Mouse (Mus musculus) heart, embryonic 14.5 days (tissue): ENCODE results near the gene Rerg. TPM values are rescaled to one million over a fixed set of nuclear protein-coding genes. Genes with fewer than 3 reads are reported as not detected.
A peak's percentile ranks its signal among the peaks of the same experiment; 100 is the strongest.

Experiments
- ATAC-seq: fragments of 200-750 bp; cut with Nextera tagmentation; 2 replicates; pipeline ENCODE4 v1.8.0; 2017; ENCODE audit warnings: low read depth, moderate TSS enrichment; ENCODE audit not compliant: insufficient number of reproducible peaks, insufficient read depth, low FRiP score
- H3K27ac ChIP-seq, 2 experiments: fragments of 200-500 bp in 1 of 2; fragments of 300-500 bp in 1 of 2; sonication (generic) in 1 of 2; replicated peaks in 1 of 2; 2 replicates each; pipeline ENCODE4 v1.5.1; 2012 to 2014; ENCODE audit warnings: low read depth in 2 of 2, low read length in 2 of 2, control low read depth in 1 of 2, mild to moderate bottlenecking in 1 of 2, mixed read lengths in 1 of 2; ENCODE audit not compliant: control insufficient read depth in 1 of 2, insufficient read depth in 1 of 2
- H3K27me3 ChIP-seq: fragments of 300-500 bp; sonication (generic); 2 replicates; pipeline ENCODE4 v1.6.1; 2014; ENCODE audit warnings: mild to moderate bottlenecking, low read length, control low read depth; ENCODE audit not compliant: control insufficient read depth, insufficient read depth
- H3K36me3 ChIP-seq: fragments of 300-500 bp; sonication (generic); 2 replicates; pipeline ENCODE4 v1.6.1; 2014; ENCODE audit warnings: mild to moderate bottlenecking, control low read depth, low read length, mixed read lengths; ENCODE audit not compliant: control insufficient read depth, insufficient read depth
- H3K4me1 ChIP-seq, 2 experiments: fragments of 200-500 bp in 1 of 2; fragments of 300-500 bp in 1 of 2; sonication (generic) in 1 of 2; 2 replicates each; pipeline ENCODE4 v1.6.1; 2012 to 2014; ENCODE audit warnings: low read length in 2 of 2, control low read depth in 1 of 2, mixed read lengths in 1 of 2; ENCODE audit not compliant: control insufficient read depth in 2 of 2, insufficient read depth in 2 of 2
- H3K4me2 ChIP-seq: fragments of 300-500 bp; sonication (generic); 2 replicates; pipeline ENCODE4 v1.6.1; 2014; ENCODE audit warnings: mild to moderate bottlenecking, low read length
- H3K4me3 ChIP-seq, 2 experiments: fragments of 200-500 bp in 1 of 2; fragments of 300-500 bp in 1 of 2; sonication (generic) in 1 of 2; 2 replicates each; pipeline ENCODE4 v1.5.1; 2012 to 2014; ENCODE audit warnings: low read length in 2 of 2, mild to moderate bottlenecking in 2 of 2, control low read depth in 1 of 2, low read depth in 1 of 2, moderate library complexity in 1 of 2; ENCODE audit not compliant: control insufficient read depth in 1 of 2, insufficient read depth in 1 of 2
- H3K9ac ChIP-seq: fragments of 300-500 bp; sonication (generic); 2 replicates; pipeline ENCODE4 v1.6.1; 2014; ENCODE audit warnings: mild to moderate bottlenecking, low read length
- H3K9me3 ChIP-seq: fragments of 300-500 bp; sonication (generic); 2 replicates; pipeline ENCODE4 v1.6.1; 2016; ENCODE audit warnings: low read length, control low read depth; ENCODE audit not compliant: control insufficient read depth
- WGBS: fragments of 180-500 bp; shearing (Covaris S2); extraction: QIAGEN DNeasy Blood & Tissue Kit; methylation state at CpG from one replicate; pipeline ENCODE4 v1.1.7; 2014; 5-methylcytosine and 5-hydroxymethylcytosine counted together
- polyA plus RNA-seq: library from polyadenylated mRNA; unstranded; fragments of >200 nt; fragmentation: Nextera tagmentation; extraction: Ambion mirVana; gene quantifications from 2 replicates; pipeline ENCODE4 v1.2.1, GENCODE M21; 2014

The Rerg gene
- polyA plus RNA-seq, 1 experiment from 2014 or later: 5.4 TPM

- no peak overlapping the region for H3K27ac ChIP-seq
- no peak overlapping the region for H3K4me3 ChIP-seq
- no peaks in the 10 kb centered on the region for H3K36me3 ChIP-seq
- no peak for ATAC-seq
- H3K4me1 ChIP-seq: peaks cover 8 to 18% of the 10 kb centered on the region in 2 experiments
- H3K4me2 ChIP-seq: no peak overlapping the region
- no peak overlapping the region for H3K9ac ChIP-seq
- 36% methylated on average over 6 of the region's 6 CpGs for WGBS
- H3K27me3 ChIP-seq: no peaks in the 10 kb centered on the region
- no peaks in the 10 kb centered on the region for H3K9me3 ChIP-seq
Measured at GRCm38 (mm10) chr6:137131349-137131748, 38.9 kb downstream of the Rerg start.

- Histone ChIP-seq H3K4me3 (no peak overlapping the region), H3K36me3 (no peaks in the 10 kb centered on the region), H3K9ac (no peak overlapping the region), H3K4me2 (no peak overlapping the region), H3K4me1 (peaks cover 0 to 5% of the 10 kb centered on the region in 2 experiments; a peak in 1 of 4 replicates), H3K27ac (no peak overlapping the region), H3K9me3 (no peaks in the 10 kb centered on the region), H3K27me3 (no peaks in the 10 kb centered on the region)
- ATAC-seq: no peak
- WGBS: 69% methylated on average over 5 of the region's 5 CpGs
Measured at GRCm38 (mm10) chr6:137126861-137127260, 43.4 kb downstream of the Rerg start.

- ATAC-seq: peak; percentile 43; the same call in 1 of the 2 replicates
- H3K4me2 ChIP-seq: no peak overlapping the region
Measured at GRCm38 (mm10) chr6:137126224-137126623, 44.1 kb downstream of the Rerg start.

GRCm38 (mm10) chr6:137125433-137125832 is 44.9 kb downstream of the Rerg start:
- no peak overlapping the region for H3K27ac ChIP-seq
- no peaks in the 10 kb centered on the region for H3K9me3 ChIP-seq
- no peak for ATAC-seq
- H3K36me3 ChIP-seq: no peaks in the 10 kb centered on the region
- no peaks in the 10 kb centered on the region for H3K27me3 ChIP-seq
- WGBS: 44% methylated on average over 9 of the region's 9 CpGs
- no peak overlapping the region for H3K4me2 ChIP-seq
- H3K9ac ChIP-seq: no peak overlapping the region
- H3K4me3 ChIP-seq: no peak overlapping the region
- H3K4me1 ChIP-seq: peaks cover 0 to 5% of the 10 kb centered on the region in 2 experiments; a peak in 1 of 4 replicates

More at GRCm38 (mm10) chr6:137126224-137126623, 44.1 kb downstream of the Rerg start:
- H3K9ac ChIP-seq: no peak overlapping the region
- no peaks in the 10 kb centered on the region for H3K9me3 ChIP-seq
- H3K4me3 ChIP-seq: no peak overlapping the region
- H3K27me3 ChIP-seq: no peaks in the 10 kb centered on the region
- H3K27ac ChIP-seq: no peak overlapping the region
- no peaks in the 10 kb centered on the region for H3K36me3 ChIP-seq
- 47% methylated on average over 2 of the region's 2 CpGs for WGBS
- peaks cover 0 to 5% of the 10 kb centered on the region in 2 experiments; a peak in 1 of 4 replicates for H3K4me1 ChIP-seq

GRCm38 (mm10) chr6:137125006-137125405 is 45.3 kb downstream of the Rerg start:
- 53% methylated on average over 3 of the region's 3 CpGs for WGBS
- Histone ChIP-seq H3K9ac (no peak overlapping the region), H3K4me3 (no peak overlapping the region), H3K4me2 (no peak overlapping the region), H3K27ac (no peak overlapping the region), H3K4me1 (peaks cover 0 to 5% of the 10 kb centered on the region in 2 experiments; a peak in 1 of 4 replicates), H3K36me3 (no peaks in the 10 kb centered on the region), H3K27me3 (no peaks in the 10 kb centered on the region), H3K9me3 (no peaks in the 10 kb centered on the region)
- ATAC-seq: no peak

- Histone ChIP-seq H3K4me1 (no peaks in the 10 kb centered on the region), H3K9me3 (no peaks in the 10 kb centered on the region), H3K27ac (no peak overlapping the region), H3K9ac (no peak overlapping the region), H3K36me3 (no peaks in the 10 kb centered on the region), H3K4me3 (no peak overlapping the region), H3K4me2 (no peak overlapping the region), H3K27me3 (no peaks in the 10 kb centered on the region)
- 78% methylated on average over 1 of the region's 1 CpGs for WGBS
- no peak for ATAC-seq
Measured at GRCm38 (mm10) chr6:137116849-137117473, 53.3 kb downstream of the Rerg start.

GRCm38 (mm10) chr6:137114859-137115258 is 55.4 kb downstream of the Rerg start:
- Histone ChIP-seq H3K9ac (no peak overlapping the region), H3K27me3 (no peaks in the 10 kb centered on the region), H3K4me3 (no peak overlapping the region), H3K9me3 (no peaks in the 10 kb centered on the region), H3K4me1 (peaks cover 15 to 18% of the 10 kb centered on the region in 2 experiments), H3K36me3 (no peaks in the 10 kb centered on the region), H3K4me2 (no peak overlapping the region), H3K27ac (no peak overlapping the region)
- no peak for ATAC-seq
- WGBS: 71% methylated on average over 7 of the region's 7 CpGs
